Mouse (Mus musculus) G1E-ER4 (cell line): Measurements from ENCODE around the gene Trmt10a. TPM values are rescaled to one million over a fixed set of nuclear protein-coding genes. Genes with fewer than 3 reads are reported as not detected.

Experiments used
- GATA1 ChIP-seq: IDR thresholded peaks from one replicate; pipeline ENCODE4 v1.8.0; 2012; ENCODE audit warnings: low read length, inconsistent platforms
- polyA plus RNA-seq: library from polyadenylated mRNA; stranded (reverse); fragments of >175 nt; gene quantifications from 2 replicates; pipeline ENCODE4 v1.2.3, GENCODE M21; 2012

Trmt10a gene
- polyA plus RNA-seq, 1 experiment, result 4.2 TPM

DNA sequence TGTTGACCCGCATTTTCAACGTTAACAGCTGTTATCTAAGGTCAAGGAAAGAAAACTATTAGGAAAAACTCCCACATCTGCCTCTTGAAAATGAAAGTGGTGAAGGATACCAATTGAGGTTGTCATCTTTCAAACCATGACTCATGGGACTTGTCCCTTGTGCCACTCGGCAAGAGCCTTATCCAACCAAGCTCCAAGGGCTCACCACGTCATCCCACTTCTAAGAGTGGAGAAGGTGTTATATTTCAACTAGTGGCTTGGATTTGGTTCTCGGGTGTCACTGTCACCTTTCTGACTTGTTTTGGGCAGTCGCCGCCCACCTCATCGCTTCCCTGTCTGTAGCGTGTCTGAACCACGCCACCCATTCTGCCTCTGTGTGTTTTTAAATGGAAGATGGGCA is 19.4 kb upstream of the Trmt10a start:
- no peak for TF ChIP-seq GATA1

DNA sequence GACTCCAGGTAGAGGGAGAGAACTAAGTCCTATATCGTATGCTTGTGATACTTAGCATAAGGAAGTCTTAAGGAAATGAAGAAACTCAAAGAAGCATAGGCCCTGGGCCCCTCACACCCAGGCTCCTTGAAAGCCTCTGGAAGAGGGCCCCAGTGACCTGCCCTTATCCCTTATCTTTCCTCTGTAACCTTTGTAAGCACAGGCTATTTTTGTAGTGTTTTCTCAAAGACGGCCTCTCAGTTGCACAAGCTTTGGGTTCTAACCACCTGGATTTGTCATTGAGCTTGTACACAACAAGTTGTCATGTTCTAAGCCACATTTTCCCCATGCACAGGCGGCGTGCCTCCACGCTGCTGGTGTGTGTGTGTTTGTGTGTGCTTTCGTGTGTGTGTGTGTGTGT is 14.1 kb upstream of the Trmt10a start:
- TF ChIP-seq GATA1, result no peak

DNA sequence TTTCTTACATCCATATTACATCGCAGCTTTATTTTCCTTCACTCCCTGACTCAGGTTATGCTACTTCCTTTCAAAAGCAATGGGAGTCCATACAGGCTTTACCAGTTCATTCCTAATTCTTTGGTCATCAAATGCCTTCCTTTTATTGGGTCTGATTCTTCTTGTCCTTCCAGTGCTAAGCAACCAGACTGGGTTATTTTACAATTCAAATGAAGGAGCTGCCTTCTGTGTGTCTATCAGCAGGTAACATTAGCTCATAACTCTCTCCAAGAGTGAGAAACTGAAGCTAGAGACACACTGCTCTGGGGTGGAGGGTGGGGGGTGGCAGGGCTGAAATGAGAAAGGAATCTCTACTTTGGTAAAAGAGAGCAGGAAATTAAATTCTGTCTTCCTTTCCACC is 12.6 kb upstream of the Trmt10a start:
- TF ChIP-seq GATA1, result no peak

DNA sequence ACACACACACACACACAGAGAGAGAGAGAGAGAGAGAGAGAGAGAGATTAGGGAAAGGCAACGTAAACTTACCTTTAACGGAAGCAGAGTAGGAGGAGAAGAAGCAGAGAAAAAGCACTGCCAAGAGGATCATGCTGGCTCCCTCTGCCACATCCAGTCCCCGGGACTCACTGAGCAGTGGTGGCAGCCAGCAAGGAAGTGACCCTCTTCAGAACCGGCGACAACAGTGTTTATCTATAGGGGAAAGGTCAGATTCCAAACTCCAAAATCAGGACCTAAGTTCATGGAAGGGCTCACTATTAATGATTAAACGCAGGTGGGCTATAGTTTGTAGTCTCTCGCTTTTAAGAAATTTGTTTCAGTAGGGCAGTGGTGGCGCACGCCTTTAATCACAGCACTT is 12.1 kb upstream of the Trmt10a start:
- TF ChIP-seq GATA1, result no peak

DNA sequence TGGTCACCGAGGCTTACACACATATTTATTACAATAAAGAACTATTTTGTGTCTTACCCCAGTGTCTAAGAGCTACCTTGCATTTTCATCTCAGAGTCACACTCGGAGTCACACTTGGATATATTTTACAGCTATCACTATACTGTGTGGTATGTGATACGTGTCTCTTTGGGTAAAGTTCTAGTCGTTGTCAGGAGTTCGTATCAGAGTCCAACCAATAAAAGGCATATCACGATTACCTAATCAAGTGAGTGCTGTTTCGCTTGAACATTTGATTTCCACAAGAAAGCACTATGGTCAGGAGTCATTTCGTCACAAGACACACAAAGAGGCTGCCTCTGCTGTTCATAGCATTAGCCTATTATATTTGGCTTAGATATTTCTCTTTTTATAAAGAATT is 9.8 kb upstream of the Trmt10a start:
- no peak for TF ChIP-seq GATA1

DNA sequence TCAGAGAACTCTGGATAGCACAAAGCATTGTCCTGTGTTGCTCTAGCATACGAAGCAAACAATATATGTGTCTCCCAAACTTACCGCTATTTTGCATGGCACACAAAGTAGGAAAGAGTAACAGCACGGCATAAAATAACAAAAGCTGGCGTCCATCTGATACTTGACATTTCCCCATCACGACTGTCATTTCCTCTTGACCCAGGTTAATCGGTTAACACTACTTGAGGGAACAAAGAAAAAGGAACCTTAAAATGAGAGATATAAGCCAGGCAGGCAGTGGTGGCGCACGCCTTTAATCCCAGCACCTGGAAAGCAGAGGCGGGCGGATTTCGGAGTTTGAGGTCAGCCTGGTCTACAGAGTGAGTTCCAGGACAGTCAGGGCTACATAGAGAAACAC is 9.3 kb upstream of the Trmt10a start:
- TF ChIP-seq GATA1, result no peak

DNA sequence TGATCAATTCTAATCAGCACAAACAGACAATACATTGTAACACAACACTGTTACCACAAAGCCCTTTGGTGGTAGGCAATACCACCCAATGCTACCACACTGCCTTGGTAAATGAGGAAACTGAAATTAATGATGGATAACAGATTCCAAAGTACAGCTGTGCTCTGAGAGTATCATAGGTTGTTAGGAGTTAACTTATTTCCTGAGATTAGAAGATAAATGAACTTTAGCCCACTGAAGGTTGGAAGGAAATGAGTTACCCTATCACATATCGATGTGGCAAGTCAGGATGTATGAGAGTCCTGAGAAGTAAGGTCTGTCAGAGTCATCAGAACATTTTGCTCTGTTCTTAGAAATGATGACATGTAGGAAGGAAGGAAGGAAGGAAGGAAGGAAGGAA is 8.7 kb upstream of the Trmt10a start:
- TF ChIP-seq GATA1, result no peak

DNA sequence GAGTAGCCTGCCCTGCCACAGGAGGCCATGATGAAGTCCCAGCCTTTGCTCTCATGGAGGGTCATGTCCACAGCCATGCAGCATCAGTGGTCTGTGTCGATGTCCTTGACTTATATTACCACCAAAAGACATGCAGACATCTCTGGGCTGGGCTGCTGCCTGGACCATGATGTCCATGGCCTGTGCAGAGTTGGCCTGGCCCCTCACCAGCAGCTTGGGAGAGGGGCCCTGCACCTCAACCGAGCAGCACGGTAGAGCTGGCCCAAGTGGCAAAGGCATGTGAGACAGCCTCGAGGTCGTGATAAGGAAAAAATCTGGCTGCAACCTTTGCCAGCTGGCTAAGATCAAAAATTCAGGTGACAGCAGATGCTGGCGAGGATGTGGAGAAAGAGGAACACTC is 3.6 kb upstream of the Trmt10a start:
- no peak for TF ChIP-seq GATA1

DNA sequence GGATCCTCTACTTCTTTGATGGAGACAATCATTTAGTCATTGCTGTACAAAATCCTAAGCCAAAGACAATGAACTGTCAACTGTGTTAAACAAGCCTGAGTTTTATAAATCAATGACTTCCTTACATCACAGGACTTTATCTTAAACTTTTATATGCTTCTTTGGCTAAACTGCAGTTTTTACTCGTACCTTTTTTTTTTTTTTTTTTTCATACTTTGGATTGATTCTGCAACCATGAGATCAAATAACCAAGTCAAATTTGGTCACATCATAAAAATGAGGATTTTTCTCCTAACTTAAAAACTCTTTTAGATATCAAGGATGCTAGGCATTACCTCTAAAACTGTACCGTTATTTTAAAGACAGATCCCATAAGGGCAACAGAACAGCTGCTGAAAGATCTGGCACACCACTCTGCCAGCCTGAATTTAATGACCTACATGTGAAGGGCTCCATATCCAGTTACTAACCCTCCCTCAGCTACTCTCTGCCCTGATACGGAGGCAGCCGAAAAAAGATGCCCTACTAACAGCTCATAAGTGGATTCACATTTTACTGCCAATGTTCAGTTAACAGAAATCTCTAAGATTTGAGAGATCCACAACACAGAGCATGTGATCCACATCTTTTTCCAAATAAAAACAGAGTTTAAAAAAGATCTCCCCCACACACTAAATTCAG is 1.1 kb upstream of the Trmt10a start:
- no peak for TF ChIP-seq GATA1

DNA sequence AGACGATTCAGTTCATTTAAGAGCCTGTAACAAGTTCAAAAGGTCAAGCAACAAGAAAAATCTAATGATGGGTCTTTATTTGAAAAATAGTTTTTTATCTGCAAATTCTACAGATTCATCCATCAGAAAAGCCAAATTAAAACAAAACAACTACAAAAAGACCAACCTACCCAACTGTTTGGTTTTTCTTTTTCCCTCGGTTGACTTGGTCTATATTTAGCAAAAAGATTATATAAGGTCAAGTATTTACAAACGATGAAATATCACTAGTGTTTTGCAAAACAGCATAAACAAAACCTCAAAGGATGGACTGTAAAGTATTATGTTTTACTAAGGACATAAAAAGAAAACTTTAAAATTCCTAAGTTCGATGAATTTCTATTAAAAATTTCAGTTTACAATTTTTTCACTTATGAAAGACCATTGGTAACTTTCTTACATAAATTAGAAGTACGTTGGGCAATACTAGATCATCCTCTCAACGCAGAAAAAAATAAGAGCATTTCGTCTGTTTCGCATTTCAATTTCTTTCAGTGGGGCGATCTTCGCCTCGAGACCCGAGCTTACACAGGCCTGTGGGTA is 424 bp upstream of the Trmt10a start:
- TF ChIP-seq GATA1, result no peak

DNA sequence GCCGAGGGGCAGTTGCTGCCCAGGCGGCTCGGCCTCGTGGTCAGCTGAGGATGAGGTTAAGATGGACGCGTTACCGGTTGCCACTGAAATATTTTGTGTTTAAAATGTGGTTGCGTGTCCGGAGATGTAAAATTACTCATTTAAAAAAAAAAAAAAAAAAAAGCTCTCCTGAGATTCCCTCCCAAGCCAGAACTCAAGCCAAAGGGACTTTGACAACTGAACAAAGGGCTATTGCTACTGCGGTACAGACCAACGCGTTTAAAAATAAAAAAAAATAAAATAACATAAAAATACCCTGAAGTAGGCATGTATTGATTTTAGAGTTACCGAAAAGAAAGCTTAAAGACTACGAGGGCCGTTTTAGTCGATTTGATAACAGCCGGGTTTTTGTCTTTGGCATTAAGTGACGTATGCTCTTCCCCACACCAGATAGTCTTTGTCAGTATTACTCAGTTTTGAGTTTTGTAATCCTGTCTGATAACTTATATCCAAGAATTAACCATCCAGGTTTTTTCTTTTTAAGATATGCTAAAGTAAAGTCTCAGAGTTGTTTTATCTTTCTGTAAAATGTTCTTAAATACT is 903 bp downstream of the Trmt10a start:
- TF ChIP-seq GATA1, result no peak

DNA sequence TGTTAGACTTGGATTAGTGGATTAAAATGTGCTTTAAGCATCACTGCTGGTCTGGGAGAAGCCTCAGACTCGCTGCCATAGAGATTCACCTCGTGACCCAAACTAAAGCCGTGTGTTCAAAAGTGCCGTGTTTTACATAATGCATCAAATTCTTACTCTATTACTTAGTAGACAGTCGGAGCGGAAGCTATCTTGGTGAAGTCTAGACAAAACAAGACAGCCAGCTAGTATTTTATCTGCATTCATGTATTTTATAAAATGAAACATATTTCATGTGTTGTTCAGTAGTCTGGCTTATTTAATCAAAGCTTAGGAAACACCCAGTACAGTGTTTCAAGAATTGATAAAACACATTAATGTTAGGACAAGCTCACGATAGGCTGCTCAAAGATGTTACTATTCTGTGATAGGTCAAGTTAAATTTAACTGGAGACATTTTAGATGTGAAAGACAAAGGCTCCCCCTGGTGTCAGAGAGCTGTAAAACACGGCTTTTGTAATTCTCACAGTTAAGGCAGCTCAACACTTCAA is 1.5 kb downstream of the Trmt10a start, which contains the start of gene Mttp:
TSS of gene Mttp (minus strand) at position 327 of the 530 bp plus-strand sequence.
- peak; percentile 35 for TF ChIP-seq GATA1

DNA sequence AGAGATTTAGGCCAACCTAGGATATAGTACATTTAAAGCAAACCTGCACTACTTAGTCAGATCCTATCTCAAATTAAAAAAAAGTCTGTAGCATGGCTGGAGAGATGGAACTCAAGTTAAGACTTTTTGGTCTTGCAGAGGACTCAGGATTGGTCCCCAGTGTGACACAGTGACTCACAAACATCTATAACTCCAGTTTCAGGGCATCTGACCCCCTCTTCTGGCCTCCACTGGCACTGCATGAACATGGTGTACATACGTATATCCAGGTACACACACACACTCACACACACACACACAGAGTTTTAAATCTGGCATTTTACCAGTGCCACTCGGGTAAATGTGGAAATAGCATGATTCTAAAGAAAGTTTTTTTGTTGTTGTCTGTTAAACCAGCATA is 5.6 kb downstream of the Trmt10a start:
- no peak for TF ChIP-seq GATA1

DNA sequence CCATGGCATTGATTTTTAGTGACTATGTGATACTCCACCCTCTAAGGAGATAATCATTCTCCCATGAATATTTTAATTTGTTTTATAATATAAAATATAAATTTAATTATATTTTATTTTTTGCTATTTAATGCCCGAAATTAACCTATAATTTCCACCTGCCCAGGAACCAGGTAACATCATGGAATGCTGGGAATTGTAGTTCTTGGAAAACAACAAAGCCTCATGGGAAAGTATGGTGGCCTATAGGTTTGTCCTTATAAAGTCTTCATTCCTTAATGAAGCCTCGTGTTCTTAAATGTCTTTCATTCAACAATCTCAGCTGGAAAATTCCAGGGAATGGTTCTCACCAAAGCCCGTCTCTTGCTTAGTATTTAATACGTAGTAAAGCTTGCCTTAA is 11.8 kb downstream of the Trmt10a start:
- TF ChIP-seq GATA1, result no peak

DNA sequence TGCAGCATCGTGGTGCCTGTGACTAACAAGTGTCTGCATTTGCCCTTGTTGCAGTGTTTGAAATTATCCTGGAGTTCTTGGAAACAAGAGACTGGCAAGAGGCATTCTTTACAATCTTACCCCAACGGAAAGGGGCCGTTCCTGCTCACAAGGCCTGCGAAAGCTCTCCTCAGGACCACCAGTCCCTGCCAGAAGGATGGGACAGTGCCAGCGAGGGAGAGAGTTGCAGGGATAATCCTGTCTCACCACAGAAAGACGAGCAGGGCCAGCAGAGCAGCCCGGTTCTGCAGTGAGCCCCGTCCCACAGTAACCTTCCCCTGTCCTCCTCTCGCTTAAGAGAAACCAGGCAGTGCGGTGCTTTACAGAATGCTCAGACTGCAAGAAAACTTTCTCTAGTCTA is 13.4 kb downstream of the Trmt10a start:
- TF ChIP-seq GATA1, result no peak

DNA sequence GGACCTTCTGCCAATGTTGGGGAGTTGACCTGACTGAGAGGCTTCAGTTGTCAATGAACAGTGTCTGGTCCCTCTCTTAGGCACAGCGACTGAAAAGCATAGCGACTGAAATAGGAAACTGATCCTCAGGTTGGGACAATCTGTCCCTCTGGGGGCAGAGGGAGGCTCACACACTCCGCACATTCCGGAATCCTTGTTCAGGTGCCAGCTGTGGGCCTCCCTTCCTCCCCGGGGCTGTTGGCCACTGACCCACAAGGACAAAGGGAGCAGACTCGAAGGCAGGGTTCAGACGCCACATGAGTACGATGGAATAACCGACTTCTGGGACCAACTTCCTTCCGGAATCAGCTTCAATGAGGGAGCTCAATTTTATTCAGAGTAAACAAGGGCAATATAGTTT is 18.4 kb downstream of the Trmt10a start:
- TF ChIP-seq GATA1, result no peak

DNA sequence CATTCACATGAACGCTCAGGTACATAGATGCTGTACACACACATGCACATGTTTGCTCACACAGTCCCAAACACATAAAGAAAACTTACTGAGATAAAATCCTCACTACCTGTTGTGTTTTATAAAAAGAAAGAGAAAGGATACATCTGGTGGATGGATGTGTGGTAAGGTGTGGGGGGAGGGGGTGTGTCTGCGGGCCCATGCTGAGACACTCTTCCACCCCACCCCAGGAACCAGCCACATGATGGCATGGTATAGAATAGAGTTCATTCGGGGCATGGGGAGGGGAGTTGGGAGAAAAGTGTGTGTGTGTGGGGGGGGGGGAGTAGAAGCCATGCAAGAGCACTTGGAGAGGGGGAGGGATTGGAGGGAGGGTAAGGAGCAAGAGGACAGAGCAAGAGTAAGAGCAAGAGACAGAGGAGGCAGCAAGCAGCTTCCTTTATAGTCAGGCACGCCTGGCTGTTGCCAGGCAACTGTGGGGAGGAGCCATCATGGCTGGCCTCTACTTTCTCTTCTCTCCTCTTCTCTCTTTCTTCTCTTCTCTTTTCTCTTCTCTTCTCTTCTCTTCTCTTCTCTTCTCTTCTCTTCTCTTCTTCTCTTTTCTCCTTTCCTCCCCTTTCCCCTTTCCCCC is 19.4 kb downstream of the Trmt10a start:
- TF ChIP-seq GATA1, result no peak

DNA sequence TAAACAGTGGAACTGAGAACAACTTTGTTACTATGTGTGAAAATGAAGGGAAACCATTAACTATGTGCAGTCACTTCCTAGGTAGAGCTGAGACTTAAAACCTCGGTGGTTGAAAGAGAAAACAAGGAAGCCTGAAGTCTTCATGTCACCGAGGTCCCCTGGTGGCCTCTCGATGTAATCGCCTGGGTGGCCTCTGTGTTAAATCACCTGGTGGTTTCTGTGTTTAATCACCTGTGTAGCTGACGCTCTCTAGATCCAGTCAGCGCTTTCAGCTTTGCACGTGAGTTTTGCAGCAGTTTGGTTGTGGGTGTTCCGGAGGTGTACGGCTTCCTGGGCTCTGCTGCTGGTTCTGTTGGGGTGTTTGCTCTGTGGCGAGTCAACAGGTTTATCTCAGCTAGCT is 30.0 kb downstream of the Trmt10a start:
- TF ChIP-seq GATA1, result no peak
